Mouse (Mus musculus) G1E (cell line): ENCODE measurements around the gene Slc24a2. TPM values are rescaled to one million over a fixed set of nuclear protein-coding genes. Genes with fewer than 3 reads are reported as not detected.

ENCODE experiments used
- ATAC-seq: 2 replicates; pipeline ENCODE4 v1.8.0; 2016; ENCODE audit warnings: mild to moderate bottlenecking; ENCODE audit not compliant: insufficient number of reproducible peaks, poor library complexity, low FRiP score, severe bottlenecking; ENCODE audit errors: extremely low read depth
- DNase-seq: peaks from one replicate; pipeline ENCODE4 v3.0.0; 2012; ENCODE audit warnings: low spot score
- H3K27me3 ChIP-seq: 2 replicates; pipeline ENCODE4 v1.6.1; 2012; ENCODE audit warnings: mild to moderate bottlenecking, low read length, inconsistent platforms; ENCODE audit not compliant: insufficient read depth
- H3K36me3 ChIP-seq: replicated peaks from 2 replicates; pipeline ENCODE3; 2012; ENCODE audit warnings: mild to moderate bottlenecking, inconsistent platforms
- H3K4me1 ChIP-seq: 2 replicates; pipeline ENCODE4 v1.6.1; 2012; ENCODE audit warnings: low read depth, low read length, inconsistent platforms, mixed read lengths; ENCODE audit not compliant: insufficient read depth
- H3K4me3 ChIP-seq: 2 replicates; pipeline ENCODE4 v1.5.1; 2012; ENCODE audit warnings: low read depth, mild to moderate bottlenecking, inconsistent platforms, low read length, moderate library complexity, mixed read lengths
- H3K9me3 ChIP-seq: replicated peaks from 2 replicates; pipeline ENCODE4 v1.6.1; 2012; ENCODE audit warnings: inconsistent platforms
- CTCF ChIP-seq: IDR thresholded peaks from 2 replicates; pipeline ENCODE4 v1.5.1; 2012; ENCODE audit warnings: low read depth, low read length, inconsistent platforms, mixed read lengths
- GATA1 ChIP-seq: IDR thresholded peaks from 2 replicates; pipeline ENCODE4 v1.6.1; 2012; ENCODE audit warnings: borderline replicate concordance, low read length, inconsistent platforms, mixed read lengths
- GATA2 ChIP-seq: IDR thresholded peaks from 2 replicates; pipeline ENCODE4 v1.6.1; 2012; ENCODE audit warnings: low read depth, low read length, inconsistent platforms, borderline replicate concordance
- POLR2AphosphoS5 ChIP-seq: IDR thresholded peaks from 2 replicates; pipeline ENCODE4 v1.6.1; 2012; ENCODE audit warnings: low read depth, low read length, inconsistent platforms; ENCODE audit not compliant: insufficient replicate concordance
- TAL1 ChIP-seq: conservative IDR thresholded peaks from 2 replicates; pipeline ENCODE4 v1.6.1; 2012; ENCODE audit warnings: low read depth, low read length, inconsistent platforms, mixed read lengths
- polyA plus RNA-seq: library from polyadenylated mRNA; stranded (reverse); fragments of >175 nt; gene quantifications from 2 replicates; pipeline ENCODE4 v1.2.3, GENCODE M21; 2012
- total RNA-seq, 2 experiments: library from RNA; stranded (forward) in 1 of 2; stranded (reverse) in 1 of 2; fragments of 200-1000 nt in 1 of 2; fragments of >200 nt in 1 of 2; fragmentation: Nextera tagmentation in 1 of 2; gene quantifications; 2 replicates each; pipeline ENCODE4 v1.2.3; 2014 to 2017

The Slc24a2 gene
- total and polyA plus RNA-seq, 3 experiments: 0.55 TPM; not detected in 2

GRCm38 (mm10) chr4:86977272-86977671, 253.0 kb downstream of the Slc24a2 start:
- H3K4me3 ChIP-seq: no peak overlapping the region
- TF ChIP-seq TAL1 (no peak), CTCF (no peak), POLR2AphosphoS5 (no peak), GATA2 (no peak), GATA1 (no peak)
- DNase-seq (no peak), ATAC-seq (no peak)
- 0 out of 2 replicates have a peak, but pooled peaks cover 2% of the 10 kb centered on the region for H3K9me3 ChIP-seq
- no peaks in the 10 kb centered on the region for H3K36me3 ChIP-seq
- no peaks in the 10 kb centered on the region for H3K4me1 ChIP-seq
- no peaks in the 10 kb centered on the region for H3K27me3 ChIP-seq

- Histone ChIP-seq H3K4me1 (no peaks in the 10 kb centered on the region), H3K9me3 (no peaks in the 10 kb centered on the region), H3K4me3 (no peak overlapping the region), H3K27me3 (no peaks in the 10 kb centered on the region), H3K36me3 (no peaks in the 10 kb centered on the region)
- ATAC-seq: no peak
- no peak for DNase-seq
- TF ChIP-seq POLR2AphosphoS5 (no peak), CTCF (peak; percentile 39; the same call in 1 of the 2 replicates)
These were observed 272.5 kb downstream of the Slc24a2 start for GRCm38 (mm10) chr4:86957576-86958411.

GRCm38 (mm10) chr4:86955448-86955847, 274.8 kb downstream of the Slc24a2 start:
- no peaks in the 10 kb centered on the region for H3K9me3 ChIP-seq
- no peaks in the 10 kb centered on the region for H3K27me3 ChIP-seq
- H3K4me3 ChIP-seq: no peak overlapping the region
- no peaks in the 10 kb centered on the region for H3K36me3 ChIP-seq
- no peak for ATAC-seq
- DNase-seq: no peak
- no peak for TF ChIP-seq TAL1
- TF ChIP-seq CTCF: no peak
- no peak for TF ChIP-seq GATA1
- TF ChIP-seq POLR2AphosphoS5: no peak
- TF ChIP-seq GATA2: no peak
- no peaks in the 10 kb centered on the region for H3K4me1 ChIP-seq

- Histone ChIP-seq H3K4me1 (no peaks in the 10 kb centered on the region), H3K36me3 (no peaks in the 10 kb centered on the region), H3K9me3 (no peaks in the 10 kb centered on the region), H3K4me3 (no peak overlapping the region), H3K27me3 (no peaks in the 10 kb centered on the region)
- DNase-seq (no peak), ATAC-seq (no peak)
- TF ChIP-seq GATA2 (no peak), POLR2AphosphoS5 (no peak), CTCF (no peak), TAL1 (no peak)
These were observed 276.8 kb downstream of the Slc24a2 start for GRCm38 (mm10) chr4:86953519-86953918.

GRCm38 (mm10) chr4:86948794-86949193, 281.5 kb downstream of the Slc24a2 start:
- Histone ChIP-seq H3K4me3 (no peak overlapping the region), H3K9me3 (no peaks in the 10 kb centered on the region), H3K27me3 (no peaks in the 10 kb centered on the region), H3K4me1 (no peaks in the 10 kb centered on the region), H3K36me3 (no peaks in the 10 kb centered on the region)
- DNase-seq (no peak), ATAC-seq (no peak)
- TF ChIP-seq GATA1 (no peak), CTCF (no peak), POLR2AphosphoS5 (no peak), TAL1 (no peak), GATA2 (no peak)

GRCm38 (mm10) chr4:86943296-86943695, 287.0 kb downstream of the Slc24a2 start:
- Histone ChIP-seq H3K36me3 (no peaks in the 10 kb centered on the region), H3K9me3 (no peaks in the 10 kb centered on the region), H3K27me3 (no peaks in the 10 kb centered on the region), H3K4me1 (no peaks in the 10 kb centered on the region), H3K4me3 (no peak overlapping the region)
- TF ChIP-seq TAL1: no peak
- no peak for TF ChIP-seq CTCF
- no peak for DNase-seq
- ATAC-seq: no peak

GRCm38 (mm10) chr4:86942656-86943055, 287.6 kb downstream of the Slc24a2 start:
- H3K36me3 ChIP-seq: no peaks in the 10 kb centered on the region
- ATAC-seq (no peak), DNase-seq (no peak)
- no peak overlapping the region for H3K4me3 ChIP-seq
- no peaks in the 10 kb centered on the region for H3K9me3 ChIP-seq
- no peaks in the 10 kb centered on the region for H3K4me1 ChIP-seq
- no peak for TF ChIP-seq CTCF
- TF ChIP-seq POLR2AphosphoS5: no peak
- no peak for TF ChIP-seq GATA1
- no peak for TF ChIP-seq TAL1
- TF ChIP-seq GATA2: no peak
- H3K27me3 ChIP-seq: no peaks in the 10 kb centered on the region
